Mouse (Mus musculus) thymus, adult 2 months (tissue): ENCODE results near the gene Ccdc180. TPM values are rescaled to one million over a fixed set of nuclear protein-coding genes. Genes with fewer than 3 reads are reported as not detected.

Experiments
- DNase-seq: peaks from one replicate; pipeline ENCODE4 v3.0.0; 2021
- H3K27ac ChIP-seq: fragments of 200-500 bp; 2 replicates; pipeline ENCODE4 v1.5.1; 2012; ENCODE audit warnings: low read length, control low read depth; ENCODE audit not compliant: control insufficient read depth, insufficient read depth
- H3K27me3 ChIP-seq: fragments of 200-500 bp; 2 replicates; pipeline ENCODE4 v1.6.1; 2012; ENCODE audit warnings: mild to moderate bottlenecking, low read length, moderate library complexity, mixed read lengths; ENCODE audit not compliant: control insufficient read depth, insufficient read depth
- H3K36me3 ChIP-seq: fragments of 200-500 bp; 2 replicates; pipeline ENCODE4 v1.6.1; 2012; ENCODE audit warnings: mild to moderate bottlenecking, low read length, moderate library complexity; ENCODE audit not compliant: control insufficient read depth, insufficient read depth
- H3K4me1 ChIP-seq: fragments of 200-500 bp; replicated peaks from 2 replicates; pipeline ENCODE4 v1.6.1; 2012; ENCODE audit warnings: low read length; ENCODE audit not compliant: control insufficient read depth, insufficient read depth
- H3K4me3 ChIP-seq: fragments of 200-500 bp; 2 replicates; pipeline ENCODE4 v1.5.1; 2012; ENCODE audit warnings: mild to moderate bottlenecking, low read length, control low read depth, moderate library complexity; ENCODE audit not compliant: control insufficient read depth, insufficient read depth
- CTCF ChIP-seq: fragments of 200-500 bp; IDR thresholded peaks from 2 replicates; pipeline ENCODE4 v1.5.1; 2012; ENCODE audit warnings: mild to moderate bottlenecking, control low read depth, low read length, moderate library complexity, borderline replicate concordance; ENCODE audit not compliant: control insufficient read depth, poor library complexity, insufficient read depth; ENCODE audit errors: extremely low read depth
- POLR2A ChIP-seq: fragments of 200-500 bp; IDR thresholded peaks from 2 replicates; pipeline ENCODE4 v1.6.1; 2012; ENCODE audit warnings: mild to moderate bottlenecking, low read length, control low read depth, moderate library complexity; ENCODE audit not compliant: control insufficient read depth, poor library complexity, insufficient read depth; ENCODE audit errors: extremely low read depth
- WGBS: fragments of 180-500 bp; shearing (Covaris S2); methylation state at CpG from one replicate; pipeline ENCODE4 v1.1.7; 2018; 5-methylcytosine and 5-hydroxymethylcytosine counted together
- polyA plus RNA-seq: library from polyadenylated mRNA; depleted of rRNA; stranded (reverse); fragments of >200 nt; gene quantifications from 2 replicates; pipeline ENCODE4 v1.2.3, GENCODE M21; 2012

Ccdc180 gene
- polyA plus RNA-seq, 1 experiment: 0.05 TPM

DNA sequence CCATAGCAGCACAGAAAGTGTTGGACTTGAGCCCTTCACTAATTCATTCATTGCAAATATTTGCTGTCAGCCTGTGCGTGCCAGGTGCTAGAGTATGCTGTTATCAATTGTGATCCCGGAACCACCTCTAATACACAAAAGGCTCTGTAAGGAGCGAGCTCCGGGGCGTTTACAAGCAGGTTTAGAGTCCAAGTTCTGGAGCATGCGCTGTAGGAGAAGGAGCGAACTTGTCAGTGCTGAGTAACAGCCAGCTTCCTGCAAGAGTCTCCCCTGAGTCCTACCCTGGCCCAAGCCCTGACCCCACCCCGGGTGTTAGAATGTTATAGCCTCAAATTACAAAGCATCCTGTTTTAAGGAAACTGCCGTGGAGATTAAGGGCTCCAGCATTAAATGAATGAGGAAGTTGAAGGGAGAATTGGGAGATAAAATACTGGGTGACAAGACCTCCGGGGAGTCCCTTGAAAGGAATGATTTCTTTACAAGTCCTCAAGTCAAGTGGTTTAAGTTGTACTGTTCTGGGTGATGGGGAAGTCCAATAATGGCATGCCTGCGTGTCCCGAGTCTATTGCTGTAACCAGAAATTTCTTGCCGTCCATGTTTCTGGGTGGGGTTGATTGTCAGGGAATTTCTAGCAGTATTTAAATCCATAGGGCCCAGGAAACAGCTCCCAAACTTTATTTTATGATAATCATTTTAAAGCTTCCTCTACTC is 75.8 kb downstream of the Ccdc180 start:
- no peak for DNase-seq
- 29% methylated on average over 13 of the region's 13 CpGs for WGBS
- Histone ChIP-seq H3K27me3 (no peaks in the 10 kb centered on the region; the same call in 1 of the 2 replicates), H3K4me3 (no peak overlapping the region), H3K36me3 (no peaks in the 10 kb centered on the region), H3K27ac (no peak overlapping the region), H3K4me1 (no peaks in the 10 kb centered on the region)
- TF ChIP-seq CTCF (no peak), POLR2A (no peak)

DNA sequence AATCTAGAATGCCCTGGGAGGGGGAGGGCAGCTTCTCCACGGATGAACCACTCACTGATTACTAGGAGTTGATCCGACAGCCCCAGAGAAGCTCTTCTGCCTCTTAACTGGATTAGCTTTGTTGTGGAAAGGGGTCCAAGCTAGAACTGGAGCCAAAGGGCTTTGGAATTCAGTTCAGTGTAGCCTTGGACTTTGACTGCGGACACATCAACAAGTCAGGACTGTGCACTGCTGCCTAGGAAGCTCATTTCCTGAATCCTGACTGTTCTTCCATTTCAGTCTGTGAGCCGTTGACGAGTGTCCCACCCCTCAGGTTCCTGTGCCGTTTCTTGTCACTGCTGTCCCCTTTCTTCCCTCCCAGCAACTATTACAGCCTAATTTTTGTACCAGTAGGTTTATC is 76.6 kb downstream of the Ccdc180 start:
- Histone ChIP-seq H3K4me3 (no peak overlapping the region), H3K4me1 (no peaks in the 10 kb centered on the region), H3K27me3 (no peaks in the 10 kb centered on the region; the same call in 1 of the 2 replicates), H3K36me3 (no peaks in the 10 kb centered on the region), H3K27ac (no peak overlapping the region)
- WGBS: 77% methylated on average over 6 of the region's 6 CpGs
- no peak for TF ChIP-seq POLR2A
- TF ChIP-seq CTCF: no peak
- DNase-seq: no peak

DNA sequence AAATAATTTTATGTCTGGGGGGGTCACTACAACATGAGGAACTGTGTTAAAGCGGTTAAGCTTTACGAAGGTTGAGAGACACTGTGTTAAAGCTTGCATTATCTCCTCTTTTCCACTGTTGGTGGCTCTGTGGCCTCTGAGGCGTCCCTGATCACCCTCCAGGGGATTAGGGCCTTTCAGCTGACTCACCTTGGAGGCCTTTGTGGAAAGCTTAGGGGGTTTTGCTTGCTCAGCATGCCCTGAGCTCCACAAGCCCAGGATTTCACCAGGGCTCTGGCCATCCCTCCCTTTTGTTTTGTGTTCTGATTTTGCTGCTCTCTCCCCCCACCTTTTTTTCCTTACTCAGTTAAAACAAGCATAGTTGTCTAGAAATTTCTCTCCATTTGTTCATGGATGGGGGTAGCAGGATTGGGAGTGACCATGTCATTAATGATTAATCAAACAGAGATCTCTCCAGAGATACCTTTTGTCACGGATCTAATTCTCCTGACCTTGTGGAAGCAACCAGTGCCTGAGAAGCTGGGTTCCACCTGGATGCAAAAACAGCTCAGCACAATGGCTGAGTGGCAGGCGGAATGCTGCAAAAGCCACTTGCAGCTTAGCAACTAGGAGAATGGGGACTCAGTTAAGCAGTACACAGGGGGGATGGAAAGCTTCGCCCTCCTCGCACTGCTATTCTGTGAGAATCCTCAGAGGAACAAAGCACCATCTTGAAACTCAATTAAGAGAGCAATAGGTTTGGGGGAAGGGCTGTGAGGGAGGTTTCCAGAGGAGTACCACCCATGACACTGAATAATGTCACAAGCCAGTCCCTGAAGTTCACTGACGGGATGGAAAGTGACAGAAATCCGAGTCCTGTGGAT is 77.6 kb downstream of the Ccdc180 start:
- no peak overlapping the region for H3K4me3 ChIP-seq

DNA sequence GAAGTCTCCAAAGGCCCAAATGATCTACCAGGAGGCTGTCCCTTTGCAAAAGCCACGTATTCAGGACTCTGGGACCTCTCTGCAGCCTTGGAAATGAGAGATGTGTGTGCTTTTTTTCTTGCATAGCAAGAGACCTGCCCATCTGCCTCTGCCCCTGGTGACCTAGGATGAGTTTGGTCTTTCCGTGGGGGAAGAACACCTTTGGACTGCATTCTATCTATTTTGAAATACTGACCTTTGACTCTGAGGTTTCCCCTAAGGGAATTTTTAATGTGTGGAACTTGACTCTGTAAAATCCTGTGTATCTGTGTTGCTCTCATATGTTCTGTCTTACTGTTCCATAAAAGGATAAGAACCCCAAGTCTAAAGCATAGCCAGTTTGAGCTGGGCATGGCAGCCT is 78.9 kb downstream of the Ccdc180 start:
- Histone ChIP-seq H3K27me3 (no peaks in the 10 kb centered on the region; the same call in 1 of the 2 replicates), H3K4me1 (no peaks in the 10 kb centered on the region)
- no peak for TF ChIP-seq POLR2A
- no peak for TF ChIP-seq CTCF

More for the DNA sequence above, 77.6 kb downstream of the Ccdc180 start:
- TF ChIP-seq CTCF (no peak), POLR2A (no peak)
- Histone ChIP-seq H3K27ac (no peak overlapping the region), H3K4me1 (no peaks in the 10 kb centered on the region), H3K27me3 (no peaks in the 10 kb centered on the region; the same call in 1 of the 2 replicates), H3K36me3 (no peaks in the 10 kb centered on the region)
- no peak for DNase-seq
- WGBS: 93% methylated on average over 9 of the region's 9 CpGs

GRCm38 (mm10) chr4:45970048-45970560 is 80.0 kb downstream of the Ccdc180 start:
- Histone ChIP-seq H3K27ac (no peak overlapping the region), H3K4me1 (no peaks in the 10 kb centered on the region), H3K4me3 (no peak overlapping the region), H3K27me3 (no peaks in the 10 kb centered on the region; the same call in 1 of the 2 replicates), H3K36me3 (no peaks in the 10 kb centered on the region)
- TF ChIP-seq CTCF: no peak
- no peak for TF ChIP-seq POLR2A
- no peak for DNase-seq
- 78% methylated on average over 7 of the region's 7 CpGs for WGBS

More for the DNA sequence above, 78.9 kb downstream of the Ccdc180 start:
- Histone ChIP-seq H3K4me3 (no peak overlapping the region), H3K27ac (no peak overlapping the region), H3K36me3 (no peaks in the 10 kb centered on the region)
- WGBS: 83% methylated on average over 2 of the region's 2 CpGs
- no peak for DNase-seq

DNA sequence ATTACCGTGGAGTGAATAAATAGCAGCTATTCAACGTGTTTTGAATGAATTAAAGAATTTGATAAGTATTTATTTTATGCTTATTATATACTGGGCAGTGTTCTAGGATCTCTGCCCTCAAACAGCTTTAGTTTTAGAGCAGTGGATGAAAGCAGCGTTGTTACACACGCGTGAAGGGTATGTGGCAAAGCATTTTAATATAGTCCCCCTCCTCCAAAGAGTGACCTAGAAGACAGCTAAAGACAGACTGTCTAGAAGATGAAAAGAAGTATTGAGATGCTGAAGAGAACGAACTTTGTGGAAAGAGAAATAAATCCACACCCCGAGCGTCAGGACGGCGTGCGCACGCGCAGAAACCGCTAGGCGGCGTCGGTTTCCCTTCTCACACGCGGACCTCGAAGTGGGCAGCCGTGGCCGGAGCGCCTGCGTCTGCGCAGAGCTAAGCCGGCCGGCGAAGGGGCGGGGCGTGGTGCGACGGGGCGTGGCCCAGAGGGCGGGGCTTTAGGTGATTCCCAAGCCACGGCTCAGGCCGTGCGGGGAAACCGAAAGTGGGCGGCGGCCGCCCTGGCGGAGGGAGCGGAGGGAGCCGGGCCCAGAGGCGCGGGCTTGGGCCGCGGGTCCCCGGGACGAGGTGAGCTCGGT is 81.8 kb downstream of the Ccdc180 start:
- WGBS: 1% methylated on average over 51 of the region's 51 CpGs
- Histone ChIP-seq H3K4me3 (peak overlapping the region; percentile 57), H3K4me1 (no peaks in the 10 kb centered on the region), H3K27me3 (no peaks in the 10 kb centered on the region; the same call in 1 of the 2 replicates), H3K27ac (no peak overlapping the region), H3K36me3 (no peaks in the 10 kb centered on the region)
- peak; percentile 89 for DNase-seq
- TF ChIP-seq POLR2A (no peak), CTCF (peak; percentile 74; the same call in 1 of the 2 replicates)
